Mouse (Mus musculus) activated CD4-positive, CD25-positive, alpha-beta regulatory T cell, adult 4 months (primary cell): ENCODE measurements around the gene Tcf20. TPM values are rescaled to one million over a fixed set of nuclear protein-coding genes. Genes with fewer than 3 reads are reported as not detected.

ENCODE experiments used
- ATAC-seq: one replicate; pipeline ENCODE4 v1.8.0; 2017
- polyA plus RNA-seq, 2 experiments: library from polyadenylated mRNA; unstranded; fragments of 100-300 nt; shearing (Covaris generic); gene quantifications; one replicate each; pipeline ENCODE4 v1.2.1; 2017

The Tcf20 gene
- polyA plus RNA-seq, 2 experiments from 2014 or later: 12.2 to 16.0 TPM

GRCm38 (mm10) chr15:82992079-82992783 is 4.6 kb upstream of the Tcf20 start:
- ATAC-seq: no peak

GRCm38 (mm10) chr15:82989190-82989704 is 1.6 kb upstream of the Tcf20 start:
- ATAC-seq: no peak

- peak; percentile 49 for ATAC-seq
Observed at GRCm38 (mm10) chr15:82987014-82987731, 499 bp downstream of the Tcf20 start.

- ATAC-seq: no peak
Observed at GRCm38 (mm10) chr15:82984574-82984973, 3.1 kb downstream of the Tcf20 start.

GRCm38 (mm10) chr15:82984097-82984496 is 3.6 kb downstream of the Tcf20 start:
- ATAC-seq: no peak

DNA sequence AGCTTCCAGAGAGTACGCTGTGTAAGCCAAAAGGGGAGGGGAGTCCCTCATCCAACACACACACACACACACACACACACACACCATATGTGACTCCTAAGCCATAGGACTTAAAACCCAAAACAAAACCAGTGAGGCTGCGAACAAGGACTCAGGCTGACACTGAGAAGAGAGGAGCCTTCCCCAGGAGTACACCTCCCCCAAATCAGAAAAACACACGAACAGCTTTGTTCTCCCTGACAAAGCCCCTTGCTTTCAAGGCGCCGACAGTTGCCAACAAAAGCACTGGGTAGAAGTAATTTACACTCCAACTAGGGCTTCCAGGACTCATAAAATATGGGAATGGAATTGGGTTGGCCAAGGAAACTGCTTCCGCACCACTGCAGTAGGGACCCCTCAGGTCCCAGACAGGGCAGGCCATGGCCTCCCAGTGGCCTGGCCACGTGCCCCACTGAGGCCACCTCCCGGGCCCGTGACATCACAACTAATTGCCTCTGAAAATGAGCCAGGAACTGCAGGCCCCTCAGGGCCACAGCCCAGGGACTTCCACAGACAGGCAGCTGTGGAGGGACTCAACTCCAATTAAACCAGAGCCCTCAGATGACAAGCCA is 4.2 kb downstream of the Tcf20 start:
- no peak for ATAC-seq

DNA sequence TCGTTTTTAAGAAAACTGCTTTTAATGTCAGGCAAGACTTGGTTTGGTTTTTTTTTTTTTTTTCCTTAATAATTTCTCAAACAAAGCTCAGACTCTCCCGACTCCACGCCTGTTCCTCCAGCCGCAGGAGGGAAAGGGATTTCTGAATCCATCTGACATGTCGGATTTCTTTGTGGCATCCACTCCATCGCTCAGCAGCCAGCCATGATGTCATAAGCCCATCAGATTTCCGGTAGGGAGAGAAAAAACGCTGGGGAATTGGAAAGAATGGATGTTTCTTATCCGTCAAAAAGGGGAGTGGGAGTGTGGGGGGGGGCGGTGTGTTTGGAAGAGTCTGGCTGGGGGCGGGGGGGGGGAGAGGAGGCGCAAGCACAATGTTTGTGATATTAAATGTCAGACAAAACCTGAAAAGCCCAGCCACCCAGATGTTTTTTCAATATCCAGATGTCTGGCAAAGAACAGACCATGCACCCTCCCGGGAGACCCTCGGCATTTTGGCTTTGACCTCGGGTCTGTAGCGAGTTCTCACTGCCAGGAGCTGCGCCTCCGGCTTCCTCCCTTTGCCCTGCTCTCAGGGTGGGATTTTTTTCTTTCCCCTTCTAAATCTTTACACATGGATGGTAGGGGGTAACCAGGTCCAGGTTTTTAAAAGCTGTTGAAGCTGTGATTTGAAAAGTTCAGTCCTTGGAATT is 4.8 kb downstream of the Tcf20 start:
- no peak for ATAC-seq

GRCm38 (mm10) chr15:82981676-82982520 is 5.8 kb downstream of the Tcf20 start:
- no peak for ATAC-seq

GRCm38 (mm10) chr15:82979531-82979930 is 8.1 kb downstream of the Tcf20 start:
- no peak for ATAC-seq

DNA sequence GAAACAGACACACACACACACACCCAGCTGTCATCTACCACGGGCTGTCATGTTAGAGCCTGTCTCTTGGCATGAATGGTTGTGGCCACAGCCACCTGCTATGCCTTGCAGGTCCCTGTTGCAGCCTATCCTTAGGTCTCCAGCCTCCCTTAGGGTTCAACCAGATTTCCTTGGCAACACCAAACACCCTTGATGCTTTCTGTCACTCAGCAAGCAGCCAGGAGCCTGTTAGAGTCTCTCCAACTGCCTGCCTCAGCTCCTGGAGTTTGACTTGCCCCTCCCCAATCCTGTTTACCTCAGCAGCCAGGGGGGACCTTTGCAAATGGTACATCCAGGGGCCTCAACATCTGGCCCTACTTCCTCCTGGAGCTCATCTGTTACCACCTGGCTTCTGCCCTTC is 13.2 kb downstream of the Tcf20 start:
- no peak for ATAC-seq

- ATAC-seq: no peak
Observed at GRCm38 (mm10) chr15:82969206-82969721, 18.4 kb downstream of the Tcf20 start.

DNA sequence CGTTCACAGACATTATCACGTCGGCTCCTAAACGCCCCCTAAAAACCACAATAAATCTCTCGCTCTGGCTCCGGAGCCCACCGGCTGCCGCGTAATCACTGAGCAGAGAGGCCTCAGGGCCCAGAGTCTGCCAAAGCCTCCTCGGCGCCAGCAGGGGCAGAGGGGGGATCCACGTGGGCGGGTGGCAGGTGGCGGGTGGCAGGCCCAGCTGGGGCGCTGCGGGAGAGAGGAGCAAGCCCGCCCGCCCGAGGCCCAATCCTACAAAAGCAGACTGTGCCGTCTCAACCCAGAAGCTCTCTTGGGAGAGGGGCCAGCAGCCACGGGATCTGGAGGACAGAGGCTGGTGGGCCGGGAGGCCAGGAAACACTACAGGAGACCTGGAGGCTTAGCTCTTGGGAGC is 19.2 kb downstream of the Tcf20 start:
- no peak for ATAC-seq

- ATAC-seq: no peak
Observed at GRCm38 (mm10) chr15:82967947-82968346, 19.7 kb downstream of the Tcf20 start.

- no peak for ATAC-seq
Observed at GRCm38 (mm10) chr15:82964266-82964825, 23.3 kb downstream of the Tcf20 start.

GRCm38 (mm10) chr15:82963556-82964156 is 24.0 kb downstream of the Tcf20 start:
- no peak for ATAC-seq

DNA sequence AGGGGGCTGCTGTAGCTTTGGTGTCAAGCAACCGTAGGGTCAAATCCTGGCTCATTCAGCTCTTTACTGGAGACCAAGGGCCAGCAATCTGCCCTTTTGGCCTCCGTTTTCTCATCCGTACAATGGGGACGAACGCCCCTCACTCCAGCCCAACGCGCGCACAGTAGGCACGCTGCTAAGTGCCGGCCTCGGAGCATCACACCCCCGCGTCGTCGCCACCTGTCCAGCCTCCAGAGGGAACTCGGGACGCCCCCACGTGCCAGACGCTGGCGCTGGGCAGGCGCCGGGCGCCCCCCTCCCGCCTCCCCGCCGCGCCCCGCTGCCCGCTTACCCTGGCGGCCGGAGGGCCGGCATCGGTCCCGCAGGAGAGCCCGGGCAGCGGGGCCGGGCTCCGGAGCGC is 24.6 kb downstream of the Tcf20 start:
- no peak for ATAC-seq

DNA sequence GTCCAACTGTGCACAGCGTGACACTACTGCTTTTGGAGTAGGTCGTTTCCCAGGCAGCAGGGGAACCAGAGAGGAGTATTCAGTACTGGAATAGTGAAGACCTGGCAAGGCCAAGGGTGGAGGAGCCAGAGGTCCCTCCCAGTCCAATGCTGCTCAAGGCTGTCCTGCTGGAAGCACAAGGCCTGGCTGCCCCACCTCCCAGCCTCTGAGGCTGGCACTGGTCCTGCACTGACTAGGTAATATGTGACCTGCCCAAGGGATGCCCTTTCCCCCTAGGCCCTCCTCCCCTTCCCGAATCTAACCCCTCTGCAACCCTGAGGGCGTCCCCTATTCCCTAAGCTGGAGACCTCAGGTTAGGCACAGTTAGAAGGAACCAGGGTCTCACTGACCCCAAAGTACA is 25.1 kb downstream of the Tcf20 start:
- no peak for ATAC-seq

- no peak for ATAC-seq
Observed at GRCm38 (mm10) chr15:82960786-82961561, 26.7 kb downstream of the Tcf20 start.

DNA sequence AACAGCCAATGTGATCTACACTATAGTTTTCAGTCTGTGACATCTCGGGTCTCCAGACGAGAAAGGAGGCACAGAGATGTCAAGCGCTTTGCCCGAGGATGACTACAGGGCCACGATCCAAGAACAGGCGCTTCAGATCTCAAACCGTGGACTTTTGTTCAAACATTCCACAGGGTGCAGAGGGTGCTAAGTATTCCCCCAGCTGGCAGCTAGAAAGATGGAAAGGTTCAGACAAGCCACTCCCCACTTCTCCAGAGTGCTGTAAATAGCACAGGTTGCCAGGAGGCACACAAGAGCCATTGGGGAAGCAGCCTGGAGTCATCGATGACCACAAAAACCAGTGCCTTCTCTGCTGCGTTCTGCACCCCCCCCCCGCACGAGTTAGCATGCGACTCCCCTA is 28.5 kb downstream of the Tcf20 start:
- no peak for ATAC-seq

- no peak for ATAC-seq
Observed at GRCm38 (mm10) chr15:82958253-82958701, 29.4 kb downstream of the Tcf20 start.
